Mouse (Mus musculus) cerebellum, adult 11 months (tissue): ENCODE results near the gene Spdef.

Experiments used
- DNase-seq: peaks from one replicate; pipeline ENCODE4 v3.0.0; 2022

Spdef gene

DNA sequence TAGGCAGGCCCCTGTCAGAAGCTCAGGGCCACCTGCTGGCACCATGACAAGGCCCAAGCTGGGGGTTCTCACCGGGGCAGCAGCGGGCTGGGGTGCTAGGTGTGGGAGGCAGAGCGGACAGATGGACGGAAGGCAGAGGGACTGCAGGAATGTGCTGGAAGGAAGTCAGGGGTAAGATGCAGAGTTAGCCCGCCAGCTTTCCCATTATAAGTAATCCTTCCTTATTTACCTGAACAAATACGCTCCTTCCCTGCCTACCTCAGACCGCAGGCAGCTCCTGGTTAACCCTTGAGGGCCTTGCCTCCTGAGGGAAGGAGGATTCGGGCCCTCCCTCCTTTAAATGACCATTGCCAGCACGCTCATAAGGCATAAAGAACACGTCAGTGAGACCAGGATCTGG is at the start of gene Spdef:
Spdef (minus strand) TSS at position 186 of the 400 bp plus-strand sequence.
- no peak for DNase-seq

GRCm38 (mm10) chr17:27777823-27778222 is 49.1 kb upstream of the Spdef start:
- DNase-seq, result no peak

DNA sequence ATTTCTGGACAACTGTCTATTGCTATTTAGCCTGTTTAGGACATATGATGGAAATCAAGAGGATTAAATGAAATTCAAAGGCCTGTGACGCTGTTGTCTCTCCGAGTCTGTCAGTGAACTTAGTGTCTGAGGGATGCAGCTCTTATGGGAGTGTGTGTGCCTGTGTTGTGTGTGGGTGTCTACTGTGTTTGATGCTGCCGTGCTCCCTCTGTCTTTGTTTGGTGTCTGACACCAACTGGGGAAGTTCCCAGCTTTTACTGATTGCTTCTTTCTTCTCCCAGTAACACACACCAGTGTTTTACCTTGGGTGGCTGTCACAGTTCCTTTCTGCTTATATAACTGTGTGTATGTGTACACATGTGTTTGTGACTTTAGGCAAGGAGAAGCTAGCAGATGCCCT is 45.4 kb upstream of the Spdef start:
- no peak for DNase-seq

DNA sequence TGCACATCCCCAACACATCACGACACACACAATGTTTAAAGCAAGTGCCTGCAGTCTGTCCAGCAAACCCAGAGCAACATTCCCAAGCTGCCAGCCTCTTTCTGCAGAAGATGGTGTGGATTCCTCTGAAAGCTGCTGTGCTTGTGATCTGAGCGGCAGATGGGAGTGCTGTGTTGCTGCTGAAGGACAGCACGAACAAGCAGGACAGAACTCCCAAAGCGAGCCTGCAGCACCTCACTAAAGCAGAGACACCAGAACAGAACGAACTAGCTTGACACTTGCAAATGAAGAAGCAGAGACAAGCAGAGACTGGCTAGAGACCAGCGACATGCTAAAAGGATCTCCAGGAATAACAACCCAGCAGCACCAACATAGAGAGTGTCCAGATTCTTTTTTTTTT is 42.9 kb upstream of the Spdef start:
- no peak for DNase-seq

DNA sequence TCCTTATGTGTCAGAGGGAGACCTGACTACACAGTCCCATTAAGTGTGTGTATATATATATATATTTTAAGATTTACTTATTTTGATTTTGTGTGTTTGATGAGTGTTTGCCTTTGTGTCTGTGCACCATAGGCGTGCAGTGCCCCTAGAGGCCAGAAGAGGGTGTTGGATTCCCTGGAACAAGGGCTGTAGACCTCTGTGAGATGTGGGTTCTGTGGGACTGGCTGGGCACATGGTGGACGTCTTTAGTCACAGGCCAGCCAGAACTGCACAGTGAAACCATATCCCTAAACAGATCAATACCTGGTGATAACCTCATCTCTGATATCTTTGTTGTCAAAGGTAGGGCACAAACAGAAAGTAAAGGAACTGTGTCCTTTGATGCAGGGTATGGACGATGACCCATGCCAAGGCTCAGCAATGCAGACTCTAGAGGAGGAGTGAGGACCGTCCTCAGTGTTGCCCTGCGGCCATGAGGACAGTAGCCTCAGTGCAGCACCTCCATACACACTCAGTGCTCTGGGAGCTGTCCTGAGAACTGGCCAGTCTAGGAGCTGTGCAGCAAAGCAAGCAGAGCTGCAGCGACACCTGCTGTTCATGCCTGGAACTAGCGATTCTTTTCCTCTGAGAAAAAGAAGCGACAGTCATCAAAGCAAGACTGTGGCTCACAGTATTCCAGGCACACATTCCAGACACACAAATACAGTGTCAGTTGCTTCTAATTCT is 40.2 kb upstream of the Spdef start:
- DNase-seq, result peak; percentile 77

DNA sequence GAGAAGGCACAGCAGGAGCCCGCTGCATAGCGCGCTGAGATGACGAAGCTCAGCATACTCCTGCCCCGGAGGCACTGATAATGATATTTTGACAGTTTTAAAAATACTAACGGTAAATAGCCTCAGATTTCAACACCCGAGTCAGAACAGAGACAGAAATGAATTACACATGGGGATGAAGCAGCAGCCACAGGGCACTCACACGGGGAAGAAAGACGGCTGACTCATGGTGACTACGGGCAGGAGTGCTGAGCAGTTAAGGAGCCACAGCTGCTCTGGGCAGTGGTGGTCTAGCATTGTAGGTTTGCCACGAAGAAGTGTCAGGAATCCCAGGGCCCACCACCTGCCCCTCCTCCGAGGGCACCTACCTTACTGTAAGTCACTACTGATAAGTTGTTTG is 38.8 kb upstream of the Spdef start:
- DNase-seq, result no peak

DNA sequence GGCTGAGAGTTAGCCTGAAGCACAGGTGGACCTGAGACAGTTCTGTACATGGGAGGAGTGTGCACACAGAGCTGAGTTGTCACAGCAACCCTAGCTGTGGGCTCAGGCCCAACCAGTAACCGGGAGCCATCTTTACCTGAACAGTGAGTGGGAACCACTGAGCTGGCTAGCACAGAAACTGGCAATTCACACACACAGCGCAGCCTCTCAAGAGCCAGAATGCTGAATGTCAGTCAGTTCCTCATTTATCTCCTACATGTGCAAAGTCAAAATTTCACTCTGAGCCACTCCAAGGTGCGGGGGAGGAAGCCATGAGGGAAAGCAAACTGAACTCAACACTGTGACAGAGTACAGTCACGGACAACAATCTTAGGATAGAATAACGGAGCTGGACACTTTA is 38.4 kb upstream of the Spdef start:
- DNase-seq, result no peak

DNA sequence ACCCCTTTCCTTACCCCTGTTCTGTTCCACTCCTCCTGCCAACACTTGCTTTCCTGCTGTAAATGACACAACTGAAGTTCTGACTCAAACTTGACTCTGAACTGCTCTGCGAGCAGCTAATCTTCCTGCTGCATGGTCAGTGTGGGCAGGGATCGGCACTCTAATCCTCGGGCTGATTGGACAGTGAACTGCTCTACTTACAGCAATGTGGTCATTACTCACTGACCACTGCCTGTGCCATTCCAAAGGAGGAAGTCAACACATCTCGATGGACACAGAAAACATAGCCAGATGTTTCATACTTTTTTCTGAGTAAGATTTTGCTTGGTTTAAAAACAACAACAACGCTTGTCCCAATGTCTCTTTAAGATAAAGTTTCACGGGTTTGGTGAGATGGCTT is 36.3 kb upstream of the Spdef start:
- DNase-seq, result no peak

- no peak for DNase-seq
Measured at GRCm38 (mm10) chr17:27764453-27764852, 35.7 kb upstream of the Spdef start.

DNA sequence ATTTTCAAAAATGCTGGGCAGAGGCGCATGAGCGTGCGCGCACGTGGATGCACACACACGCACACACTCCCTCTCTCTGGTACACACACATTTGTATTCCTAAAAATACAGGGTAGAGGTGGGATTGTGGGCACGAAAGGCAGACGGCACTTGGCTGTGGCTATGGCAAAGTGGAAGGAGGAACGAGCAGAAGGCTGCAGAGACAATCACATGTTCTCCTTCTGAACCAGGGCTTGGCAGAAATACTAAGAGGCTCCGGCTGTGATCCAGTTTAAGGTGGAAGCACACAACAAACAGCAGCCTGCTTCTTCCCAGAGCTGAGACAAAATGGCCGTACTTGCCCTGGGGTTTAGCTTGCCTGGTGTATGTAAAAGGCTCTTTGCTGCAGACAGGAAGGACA is 34.1 kb upstream of the Spdef start:
- DNase-seq, result peak; percentile 9

GRCm38 (mm10) chr17:27761639-27762336 is 33.0 kb upstream of the Spdef start:
- peak; percentile 88 for DNase-seq

DNA sequence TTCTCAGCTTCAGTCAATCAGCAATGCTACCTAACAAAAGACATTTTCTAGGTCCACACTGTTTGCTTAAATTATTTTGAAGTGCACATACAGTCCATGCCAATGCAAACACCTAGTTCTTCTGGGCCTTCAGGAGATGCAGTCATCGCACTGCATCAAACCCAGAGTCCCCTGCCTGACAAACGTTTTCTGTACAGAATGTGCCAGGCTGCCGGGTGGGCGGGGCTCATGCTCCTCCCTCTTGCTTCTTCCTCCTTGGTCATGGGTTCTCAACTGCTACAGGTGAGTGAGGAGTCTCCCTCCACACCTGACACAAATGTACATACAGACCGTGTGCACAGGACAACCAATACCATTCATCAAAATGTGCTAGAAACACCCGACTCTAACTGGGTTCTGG is 31.4 kb upstream of the Spdef start:
- no peak for DNase-seq

- DNase-seq, result no peak
Measured at GRCm38 (mm10) chr17:27751314-27752202, 22.8 kb upstream of the Spdef start.

DNA sequence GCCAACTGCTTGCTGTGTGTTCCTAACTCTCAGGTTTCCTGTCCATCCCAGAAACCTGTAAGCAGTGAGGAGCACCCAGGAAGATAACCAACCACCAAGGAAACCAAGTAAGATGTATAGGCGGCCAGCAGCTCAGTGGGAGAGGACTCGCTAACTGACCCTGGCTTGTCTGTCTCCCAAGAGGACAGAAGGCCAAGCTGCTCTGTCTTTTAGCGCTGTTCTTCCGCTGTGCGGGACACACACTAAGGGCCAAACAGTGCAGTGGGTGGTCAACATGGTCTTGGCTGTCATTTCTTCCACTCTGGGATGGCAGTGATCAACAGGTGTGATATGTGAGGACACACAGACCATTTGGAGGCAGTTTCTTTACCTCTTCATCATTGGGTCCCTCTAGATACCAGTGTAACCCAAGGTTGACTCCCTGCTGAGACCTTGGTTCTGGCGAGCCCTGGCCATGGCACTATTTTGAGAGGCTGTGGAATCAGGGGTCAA is 21.7 kb upstream of the Spdef start:
- no peak for DNase-seq

DNA sequence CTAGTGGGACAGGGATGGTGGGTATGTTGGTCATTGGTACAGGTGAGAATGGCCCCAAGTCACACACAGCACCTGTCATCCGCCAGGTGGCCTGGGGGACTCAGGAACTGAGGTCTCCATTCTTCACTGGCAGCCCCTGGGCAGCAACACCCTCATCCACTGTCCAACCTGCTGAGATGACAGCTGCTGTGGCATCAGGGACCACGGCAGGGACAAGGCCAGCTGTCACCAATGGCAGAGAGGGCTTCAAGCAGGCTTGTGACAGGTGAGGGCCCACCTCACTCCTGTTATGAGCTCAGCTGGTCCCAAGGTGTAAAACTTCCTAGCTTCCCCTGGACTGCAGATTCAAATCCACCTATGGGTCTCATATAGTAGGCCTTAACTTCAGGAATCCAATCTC is 19.4 kb upstream of the Spdef start:
- DNase-seq, result no peak

DNA sequence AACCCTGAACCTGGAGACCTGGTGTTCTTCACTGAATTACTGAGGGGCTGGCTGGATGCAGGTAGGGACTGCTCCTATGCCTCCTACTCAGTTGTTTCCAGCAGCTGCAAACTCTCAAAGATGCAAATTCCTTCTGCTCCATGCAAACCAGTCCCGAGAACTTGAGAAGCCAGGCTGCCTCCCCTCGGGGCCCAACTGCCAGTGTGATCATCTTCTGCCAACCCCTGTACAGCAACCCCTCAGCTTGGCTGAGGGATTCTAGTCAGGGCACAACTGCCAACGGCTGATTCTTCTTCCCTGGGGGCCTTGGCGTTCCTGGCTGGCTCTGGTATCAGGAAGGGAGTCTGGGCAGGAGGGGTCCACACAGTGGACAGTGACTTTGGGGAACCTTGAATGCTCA is 17.7 kb upstream of the Spdef start:
- DNase-seq, result no peak

DNA sequence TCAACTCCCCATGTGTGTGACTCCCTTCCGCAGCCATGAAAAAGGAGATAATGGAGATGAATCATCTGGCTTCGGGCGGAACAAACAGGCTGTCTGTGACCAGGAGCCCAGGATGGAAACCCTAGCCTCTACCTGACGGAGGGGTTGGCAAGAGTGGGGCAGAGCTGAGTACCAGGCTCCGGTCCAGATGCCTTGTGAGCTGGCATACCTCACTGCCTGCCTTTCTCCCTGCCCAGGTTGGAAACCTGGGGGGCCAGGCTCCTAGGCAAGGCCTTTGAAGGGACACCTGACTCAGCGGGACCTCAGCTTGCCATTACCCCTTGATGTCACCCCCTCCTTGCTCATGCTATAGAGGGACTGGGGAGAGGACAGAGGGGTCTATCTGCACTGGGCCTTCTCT is 12.2 kb upstream of the Spdef start:
- no peak for DNase-seq

GRCm38 (mm10) chr17:27734344-27735073 is 5.8 kb upstream of the Spdef start:
- DNase-seq, result no peak

DNA sequence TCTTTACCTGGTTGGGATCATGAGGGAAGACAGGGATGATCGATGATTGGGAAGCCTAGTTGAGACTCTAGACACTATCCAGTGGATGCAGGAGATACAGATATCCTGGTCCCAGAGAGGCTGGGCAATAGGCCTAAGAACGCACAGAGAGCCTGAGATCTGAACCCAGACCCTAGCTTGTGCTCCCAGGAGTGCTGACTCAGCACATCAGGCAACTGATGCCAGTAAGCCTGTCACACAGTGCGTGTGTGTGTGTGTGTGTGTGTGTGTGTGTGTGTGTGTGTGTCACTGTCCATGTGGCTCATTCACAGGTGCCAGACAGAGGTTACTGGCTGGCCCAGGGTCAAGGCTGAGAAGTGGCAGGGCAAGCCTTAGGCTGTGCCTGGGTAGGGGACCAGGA is 3.9 kb upstream of the Spdef start:
- no peak for DNase-seq

DNA sequence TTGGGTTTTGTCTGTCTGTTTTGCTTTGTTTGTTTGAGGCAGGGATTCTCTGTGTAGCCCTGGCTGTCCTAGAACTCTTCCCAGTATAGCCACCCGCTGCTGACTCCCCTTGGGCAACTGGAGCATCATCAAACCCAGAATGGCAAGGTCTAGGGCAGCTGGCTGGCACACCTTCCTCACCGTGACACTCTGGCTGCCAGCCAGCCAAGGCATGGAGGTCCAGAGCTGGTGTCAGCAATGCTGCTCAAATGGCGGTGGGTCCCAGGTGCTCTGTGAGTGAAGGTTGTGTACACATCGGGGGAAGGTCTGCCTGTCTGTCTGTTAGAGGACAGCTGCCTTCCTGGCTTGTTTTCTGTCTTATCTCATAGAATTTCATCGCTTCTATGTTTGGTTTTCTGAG is 3.4 kb upstream of the Spdef start:
- no peak for DNase-seq

- no peak for DNase-seq
Measured at GRCm38 (mm10) chr17:27726527-27726926, 2.2 kb downstream of the Spdef start.

DNA sequence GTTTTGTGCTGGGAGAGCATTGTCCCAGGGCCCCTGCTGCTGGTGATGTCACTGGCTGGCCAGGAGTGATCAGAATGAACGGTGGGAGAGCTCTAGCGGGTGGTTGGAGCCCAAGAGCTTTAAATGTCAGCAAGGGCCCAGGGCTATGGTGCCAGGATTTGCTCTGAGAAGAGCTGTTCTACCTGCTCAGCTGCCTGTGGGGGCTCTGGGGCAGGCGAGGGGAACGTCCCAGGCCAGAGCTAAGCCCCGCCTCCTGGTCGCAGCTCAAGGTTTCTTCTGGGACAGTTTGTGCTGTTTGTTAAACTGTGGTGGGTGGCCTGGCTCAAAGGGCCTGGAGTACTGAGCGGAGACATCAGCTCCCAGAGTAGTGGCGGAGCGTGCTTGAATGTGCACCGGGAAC is 3.3 kb downstream of the Spdef start:
- no peak for DNase-seq

DNA sequence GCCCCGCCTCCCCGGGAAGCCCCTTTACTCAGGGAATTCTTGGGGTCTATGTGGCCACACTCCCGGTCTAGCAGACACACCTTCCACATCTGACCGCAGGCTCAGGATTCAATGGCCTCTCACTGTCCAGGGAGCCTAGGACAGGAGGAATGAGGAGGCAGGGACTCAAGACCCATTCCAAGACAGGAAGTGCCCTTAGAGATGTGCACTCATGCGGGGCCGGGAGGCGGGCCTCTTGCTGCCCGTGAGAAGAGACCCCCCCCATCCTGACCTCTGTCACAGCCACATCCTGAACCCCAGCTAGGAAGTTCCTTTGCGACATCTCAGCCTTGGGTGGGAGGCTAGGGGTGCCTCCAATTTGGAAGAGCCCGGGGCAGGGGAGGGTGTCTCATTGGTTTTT is 3.7 kb downstream of the Spdef start:
- no peak for DNase-seq
